Mouse (Mus musculus) liver, postnatal 0 days (tissue): ENCODE results near the gene Cacnb4. TPM values are rescaled to one million over a fixed set of nuclear protein-coding genes. Genes with fewer than 3 reads are reported as not detected.

Experiments
- ATAC-seq: fragments of 200-750 bp; cut with Nextera tagmentation; 2 replicates; pipeline ENCODE4 v1.8.0; 2017; ENCODE audit warnings: mild to moderate bottlenecking, moderate library complexity
- DNase-seq: peaks from one replicate; pipeline ENCODE4 v3.0.0-alpha.2; 2016
- H3K27ac ChIP-seq: fragments of 300-500 bp; sonication (generic); 2 replicates; pipeline ENCODE4 v1.5.1; 2014; ENCODE audit warnings: antibody characterized with exemption, moderate library complexity, mild to moderate bottlenecking, low read depth
- H3K27me3 ChIP-seq: fragments of 300-500 bp; sonication (generic); 2 replicates; pipeline ENCODE4 v1.6.1; 2014; ENCODE audit warnings: low read length, control low read depth, mixed read lengths; ENCODE audit not compliant: insufficient read depth
- H3K36me3 ChIP-seq: fragments of 300-500 bp; sonication (generic); replicated peaks from 2 replicates; pipeline ENCODE4 v1.6.1; 2014; ENCODE audit warnings: mild to moderate bottlenecking, control low read depth, low read length, moderate library complexity, mixed read lengths; ENCODE audit not compliant: insufficient read depth
- H3K4me1 ChIP-seq: fragments of 300-500 bp; sonication (generic); 2 replicates; pipeline ENCODE4 v1.6.1; 2014; ENCODE audit warnings: antibody characterized with exemption, mild to moderate bottlenecking, control low read depth; ENCODE audit not compliant: insufficient read depth
- H3K4me2 ChIP-seq: fragments of 300-500 bp; sonication (generic); 2 replicates; pipeline ENCODE4 v1.6.1; 2014; ENCODE audit warnings: low read depth, mild to moderate bottlenecking, low read length, moderate library complexity, mixed read lengths
- H3K4me3 ChIP-seq: fragments of 300-500 bp; sonication (generic); 2 replicates; pipeline ENCODE4 v1.5.1; 2014; ENCODE audit warnings: low read depth, low read length
- H3K9ac ChIP-seq: fragments of 300-500 bp; sonication (generic); replicated peaks from 2 replicates; pipeline ENCODE4 v1.6.1; 2014; ENCODE audit warnings: mild to moderate bottlenecking, moderate library complexity
- H3K9me3 ChIP-seq: fragments of 300-500 bp; sonication (generic); 2 replicates; pipeline ENCODE4 v1.6.1; 2016; ENCODE audit warnings: mild to moderate bottlenecking, control low read depth, low read length, mixed read lengths
- CTCF ChIP-seq: sonication (generic); IDR thresholded peaks from 2 replicates; pipeline ENCODE4 v1.5.1; 2016; ENCODE audit warnings: antibody characterized with exemption, low read depth
- EP300 ChIP-seq: IDR thresholded peaks from 2 replicates; pipeline ENCODE4 v1.6.1; 2016; ENCODE audit warnings: antibody characterized with exemption, low read depth, mild to moderate bottlenecking
- WGBS: fragments of 180-500 bp; shearing (Covaris S2); extraction: QIAGEN DNeasy Blood & Tissue Kit; methylation state at CpG from one replicate; pipeline ENCODE4 v1.1.7; 2014; ENCODE audit not compliant: insufficient replicate concordance; 5-methylcytosine and 5-hydroxymethylcytosine counted together
- polyA plus RNA-seq: library from polyadenylated mRNA; unstranded; fragments of >200 nt; fragmentation: Nextera tagmentation; extraction: Ambion mirVana; gene quantifications from 2 replicates; pipeline ENCODE4 v1.2.1, GENCODE M21; 2015

The Cacnb4 gene
- polyA plus RNA-seq, 1 experiment from 2014 or later: 0.27 TPM

- Histone ChIP-seq H3K4me2 (no peak overlapping the region), H3K4me1 (no peaks in the 10 kb centered on the region), H3K9me3 (no peaks in the 10 kb centered on the region), H3K9ac (no peak overlapping the region), H3K36me3 (no peaks in the 10 kb centered on the region), H3K27ac (no peak overlapping the region), H3K4me3 (no peak overlapping the region), H3K27me3 (no peaks in the 10 kb centered on the region)
- ATAC-seq (no peak), DNase-seq (no peak)
- 82% methylated on average over 5 of the region's 5 CpGs for WGBS
- TF ChIP-seq CTCF (no peak), EP300 (no peak)
Observed at GRCm38 (mm10) chr2:52656722-52657121, 19.9 kb downstream of the Cacnb4 start.

GRCm38 (mm10) chr2:52654541-52654940 lies 22.1 kb downstream of the Cacnb4 start:
- H3K36me3 ChIP-seq: no peaks in the 10 kb centered on the region
- no peak overlapping the region for H3K9ac ChIP-seq
- 37% methylated on average over 4 of the region's 4 CpGs for WGBS
- ATAC-seq (no peak), DNase-seq (no peak)
- no peak overlapping the region for H3K27ac ChIP-seq
- no peaks in the 10 kb centered on the region for H3K27me3 ChIP-seq
- no peak overlapping the region for H3K4me3 ChIP-seq
- H3K9me3 ChIP-seq: no peaks in the 10 kb centered on the region
- H3K4me1 ChIP-seq: no peaks in the 10 kb centered on the region
- H3K4me2 ChIP-seq: no peak overlapping the region
- TF ChIP-seq CTCF (no peak), EP300 (no peak)

DNA sequence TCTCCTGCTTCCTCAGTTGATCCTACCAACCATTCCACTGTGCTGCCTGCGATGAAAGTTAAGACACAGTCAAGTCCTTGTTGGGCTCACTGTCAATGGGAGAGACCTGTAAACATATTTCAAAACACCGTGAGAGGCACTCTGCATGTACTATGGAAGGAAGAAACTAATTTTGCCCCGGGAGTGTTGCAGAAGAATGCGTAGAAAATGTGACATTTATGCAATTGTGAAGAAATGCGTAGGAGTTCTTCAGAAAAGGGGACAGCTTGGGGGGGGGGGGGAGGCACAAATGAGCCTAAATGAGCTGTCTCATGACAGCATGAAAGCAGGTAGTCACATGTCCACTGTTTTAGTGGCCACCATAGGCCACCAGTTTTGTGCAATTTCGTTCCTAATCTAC lies 25.1 kb downstream of the Cacnb4 start:
- DNase-seq (no peak), ATAC-seq (no peak)
- Histone ChIP-seq H3K4me1 (no peaks in the 10 kb centered on the region), H3K9ac (no peak overlapping the region), H3K4me3 (no peak overlapping the region), H3K27me3 (no peaks in the 10 kb centered on the region), H3K4me2 (no peak overlapping the region), H3K36me3 (no peaks in the 10 kb centered on the region), H3K9me3 (no peaks in the 10 kb centered on the region), H3K27ac (no peak overlapping the region)
- WGBS: 87% methylated on average over 6 of the region's 6 CpGs
- TF ChIP-seq CTCF (no peak), EP300 (no peak)

GRCm38 (mm10) chr2:52647255-52647998 lies 29.2 kb downstream of the Cacnb4 start:
- H3K4me3 ChIP-seq: no peak overlapping the region
- no peak overlapping the region for H3K9ac ChIP-seq
- no peaks in the 10 kb centered on the region for H3K36me3 ChIP-seq
- DNase-seq (no peak), ATAC-seq (no peak)
- H3K27ac ChIP-seq: no peak overlapping the region
- no peak overlapping the region for H3K4me2 ChIP-seq
- H3K9me3 ChIP-seq: no peaks in the 10 kb centered on the region
- H3K27me3 ChIP-seq: no peaks in the 10 kb centered on the region
- no peaks in the 10 kb centered on the region for H3K4me1 ChIP-seq
- TF ChIP-seq EP300 (no peak), CTCF (no peak)
- WGBS: 65% methylated on average over 8 of the region's 8 CpGs

GRCm38 (mm10) chr2:52643657-52644056 lies 33.0 kb downstream of the Cacnb4 start:
- DNase-seq (no peak), ATAC-seq (no peak)
- no peaks in the 10 kb centered on the region for H3K4me1 ChIP-seq
- WGBS: 60% methylated on average over 6 of the region's 6 CpGs
- no peak overlapping the region for H3K27ac ChIP-seq
- TF ChIP-seq EP300: no peak
- no peak for TF ChIP-seq CTCF
- H3K9ac ChIP-seq: no peak overlapping the region
- no peak overlapping the region for H3K4me2 ChIP-seq
- no peaks in the 10 kb centered on the region for H3K36me3 ChIP-seq
- no peak overlapping the region for H3K4me3 ChIP-seq
- H3K9me3 ChIP-seq: no peaks in the 10 kb centered on the region
- no peaks in the 10 kb centered on the region for H3K27me3 ChIP-seq

GRCm38 (mm10) chr2:52639530-52639875 lies 37.1 kb downstream of the Cacnb4 start:
- no peak for ATAC-seq
- TF ChIP-seq EP300 (no peak), CTCF (no peak)
- Histone ChIP-seq H3K9me3 (no peaks in the 10 kb centered on the region), H3K27me3 (no peaks in the 10 kb centered on the region), H3K4me1 (no peaks in the 10 kb centered on the region), H3K4me3 (no peak overlapping the region), H3K4me2 (no peak overlapping the region), H3K9ac (no peak overlapping the region), H3K27ac (no peak overlapping the region), H3K36me3 (no peaks in the 10 kb centered on the region)
- DNase-seq: no peak
- 59% methylated on average over 4 of the region's 4 CpGs for WGBS
